In the genomic region with DNA sequence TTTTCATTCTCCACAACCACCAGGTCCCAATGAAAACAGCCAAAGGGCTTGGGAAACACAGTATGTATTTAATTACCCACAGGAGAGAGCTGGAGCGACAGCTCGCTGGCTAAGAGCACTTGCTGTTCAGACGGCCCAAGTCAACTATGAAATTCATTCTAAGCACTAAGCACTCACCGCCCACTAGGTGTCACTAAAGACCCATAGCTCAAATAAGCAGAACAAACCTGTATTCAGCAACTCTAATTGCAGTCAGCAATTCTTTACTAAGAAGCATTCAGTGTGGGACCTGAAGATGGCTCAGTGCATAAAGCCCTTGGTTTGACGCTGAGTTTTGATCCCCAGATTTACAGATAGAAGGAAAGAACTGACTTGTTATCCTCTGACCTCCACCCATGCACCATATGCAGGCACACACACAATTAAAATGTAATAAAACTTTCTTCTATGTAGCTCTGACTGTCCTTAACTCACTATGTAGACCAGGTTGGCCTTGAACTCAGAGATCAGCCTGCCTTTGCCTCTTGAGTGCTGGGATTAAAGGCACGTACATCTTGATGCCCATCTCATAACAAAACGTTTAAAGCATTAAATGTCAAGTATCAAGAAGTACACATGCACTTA, we compare ENCODE assay signal across 8 mouse cellular contexts. TPM values are rescaled to one million over a fixed set of nuclear protein-coding genes. Genes with fewer than 3 reads are reported as not detected.
A peak's percentile ranks its signal among the peaks of the same experiment; 100 is the strongest.
DNase-seq lines count a peak whose midpoint lies in the region; ATAC-seq and TF ChIP-seq lines count a peak whose summit lies in the region.

No protein-coding gene starts in this region.

- H3K36me3 ChIP-seq in CH12.LX (replicated peaks in 1 of 2; ENCODE audit: control insufficient read depth in 1 of 2, insufficient read depth in 1 of 2, low read length in 1 of 2) = peaks cover 19 to 31% of the 10 kb centered on the region in 2 experiments
- H3K36me3 ChIP-seq in embryonic facial prominence, embryonic 13.5 days = peaks cover 25% of the 10 kb centered on the region
- H3K36me3 ChIP-seq in heart, postnatal 0 days (replicated peaks; ENCODE audit: control insufficient read depth, insufficient read depth, low read length) = peaks cover 17% of the 10 kb centered on the region
- peaks cover 15% of the 10 kb centered on the region for H3K36me3 ChIP-seq in liver, embryonic 16.5 days (ENCODE audit: control insufficient read depth, insufficient read depth)
- peaks cover 8% of the 10 kb centered on the region; the same call in 1 of the 2 replicates for H3K36me3 ChIP-seq in neural tube, embryonic 14.5 days (ENCODE audit: control insufficient read depth, insufficient read depth, low read length)
- H3K36me3 ChIP-seq in thymus, adult 2 months (ENCODE audit: control insufficient read depth, insufficient read depth, low read length) = peaks cover 20% of the 10 kb centered on the region

- dilution Hi-C loops in CH12.LX (cut with MboI; ENCODE audit: extremely low pct_ligation_motif_present, extremely low pct_unique_long_range_greater_than_20kb, low sequenced_read_pairs) = loop anchor here (25.0 kb wide), 1 partner anchor 238 kb away; no protein-coding TSS in a partner anchor

- no peak overlapping the region for H3K4me3 ChIP-seq in CH12.LX (replicated peaks in 1 of 3; ENCODE audit: low read depth in 2 of 3, low read length in 2 of 3, poor library complexity in 1 of 3)
- H3K4me3 ChIP-seq in embryonic facial prominence, embryonic 13.5 days = no peak overlapping the region
- H3K4me3 ChIP-seq in heart, postnatal 0 days (ENCODE audit: low read depth, low read length) = no peak overlapping the region
- no peak overlapping the region for H3K4me3 ChIP-seq in liver, embryonic 16.5 days (ENCODE audit: low read depth, low read length)
- H3K4me3 ChIP-seq in neural tube, embryonic 14.5 days (ENCODE audit: low read depth, low read length) = no peak overlapping the region
- H3K4me3 ChIP-seq in thymus, adult 2 months (ENCODE audit: control insufficient read depth, insufficient read depth, low read length) = no peak overlapping the region

- 0 out of 2 replicates have a peak, but pooled peaks have one; percentile 32 for ATAC-seq in embryonic facial prominence, embryonic 13.5 days (ENCODE audit: insufficient number of reproducible peaks, insufficient read depth, low FRiP score, low TSS enrichment, low read depth)
- peak; percentile 66 for ATAC-seq in heart, postnatal 0 days (ENCODE audit: insufficient read depth, low read depth)
- ATAC-seq in liver, embryonic 16.5 days (ENCODE audit: low read depth) = 0 out of 2 replicates have a peak, but pooled peaks have one; percentile 11
- ATAC-seq in neural tube, embryonic 14.5 days (ENCODE audit: low read depth) = peak; percentile 89

- no peak overlapping the region for H3K9ac ChIP-seq in CH12.LX (ENCODE audit: insufficient read depth, low read depth)
- H3K9ac ChIP-seq in embryonic facial prominence, embryonic 13.5 days = no peak overlapping the region
- H3K9ac ChIP-seq in heart, postnatal 0 days (replicated peaks; ENCODE audit: low read depth, low read length) = no peak overlapping the region
- no peak overlapping the region for H3K9ac ChIP-seq in liver, embryonic 16.5 days (ENCODE audit: low read depth, low read length)
- no peak overlapping the region for H3K9ac ChIP-seq in neural tube, embryonic 14.5 days (replicated peaks; ENCODE audit: low read depth, low read length)

- H3K9me3 ChIP-seq in CH12.LX (replicated peaks; ENCODE audit: low read length) = no peaks in the 10 kb centered on the region
- no peaks in the 10 kb centered on the region for H3K9me3 ChIP-seq in embryonic facial prominence, embryonic 13.5 days
- H3K9me3 ChIP-seq in heart, postnatal 0 days (replicated peaks; ENCODE audit: control insufficient read depth, low read length) = no peaks in the 10 kb centered on the region
- no peaks in the 10 kb centered on the region for H3K9me3 ChIP-seq in liver, embryonic 16.5 days (replicated peaks; ENCODE audit: control insufficient read depth, low read length)
- H3K9me3 ChIP-seq in neural tube, embryonic 14.5 days (ENCODE audit: control insufficient read depth, low read length) = no peaks in the 10 kb centered on the region

- no peaks in the 10 kb centered on the region for H3K27me3 ChIP-seq in CH12.LX (replicated peaks)
- H3K27me3 ChIP-seq in embryonic facial prominence, embryonic 13.5 days = no peaks in the 10 kb centered on the region
- H3K27me3 ChIP-seq in heart, postnatal 0 days (ENCODE audit: control insufficient read depth, insufficient read depth, low read length) = no peaks in the 10 kb centered on the region
- H3K27me3 ChIP-seq in liver, embryonic 16.5 days (ENCODE audit: control insufficient read depth, insufficient read depth, low read depth, low read length) = no peaks in the 10 kb centered on the region
- H3K27me3 ChIP-seq in neural tube, embryonic 14.5 days (ENCODE audit: control insufficient read depth, insufficient read depth, low read length) = no peaks in the 10 kb centered on the region
- H3K27me3 ChIP-seq in thymus, adult 2 months (ENCODE audit: control insufficient read depth, insufficient read depth, low read length) = no peaks in the 10 kb centered on the region

- in situ Hi-C loops in CH12.LX (cut with MboI; ENCODE audit: low pct_ligation_motif_present, low pct_unique_long_range_greater_than_20kb, low sequenced_read_pairs) = loop anchor here (10.0 to 25.0 kb wide), 2 partner anchors 138 to 770 kb away; a partner anchor contains a TSS

- no peak overlapping the region for H3K4me2 ChIP-seq in CH12.LX (ENCODE audit: insufficient read depth, low read depth, poor library complexity, severe bottlenecking)
- no peak overlapping the region for H3K4me2 ChIP-seq in embryonic facial prominence, embryonic 13.5 days
- H3K4me2 ChIP-seq in heart, postnatal 0 days (ENCODE audit: low read depth, low read length) = no peak overlapping the region
- H3K4me2 ChIP-seq in liver, embryonic 16.5 days (ENCODE audit: low read depth, low read length) = no peak overlapping the region
- H3K4me2 ChIP-seq in neural tube, embryonic 14.5 days (ENCODE audit: low read depth, low read length) = no peak overlapping the region

- H3K79me2 ChIP-seq in CH12.LX (replicated peaks; ENCODE audit: control insufficient read depth, extremely low read depth, insufficient read depth, poor library complexity, severe bottlenecking) = 0 out of 2 replicates have a peak, but pooled peaks cover 2% of the 10 kb centered on the region

- H3K4me1 ChIP-seq in CH12.LX (ENCODE audit: control insufficient read depth in 1 of 2, insufficient read depth in 2 of 2) = peaks cover 2 to 12% of the 10 kb centered on the region in 2 experiments; a peak in 3 of 4 replicates
- H3K4me1 ChIP-seq in embryonic facial prominence, embryonic 13.5 days = 0 out of 2 replicates have a peak, but pooled peaks cover 4% of the 10 kb centered on the region
- no peaks in the 10 kb centered on the region for H3K4me1 ChIP-seq in heart, postnatal 0 days (ENCODE audit: control insufficient read depth, insufficient read depth)
- H3K4me1 ChIP-seq in liver, embryonic 16.5 days (ENCODE audit: control insufficient read depth, low read depth, low read length) = no peaks in the 10 kb centered on the region
- no peaks in the 10 kb centered on the region for H3K4me1 ChIP-seq in neural tube, embryonic 14.5 days (ENCODE audit: control insufficient read depth, insufficient read depth, low read length)
- no peaks in the 10 kb centered on the region for H3K4me1 ChIP-seq in thymus, adult 2 months (replicated peaks; ENCODE audit: control insufficient read depth, insufficient read depth, low read length)

- no peak; the same call in none of the 2 replicates for TF ChIP-seq RAD21 in CH12.LX (IDR thresholded peaks at IDR 0.05; ENCODE audit: low read depth, low read length)

- 15% methylated on average over 7 of the region's 7 CpGs for WGBS in embryonic facial prominence, embryonic 13.5 days
- 16% methylated on average over 7 of the region's 7 CpGs for WGBS in heart, postnatal 0 days
- 23% methylated on average over 7 of the region's 7 CpGs for WGBS in liver, embryonic 16.5 days (ENCODE audit: insufficient replicate concordance)
- 26% methylated on average over 7 of the region's 7 CpGs for WGBS in neural tube, embryonic 14.5 days
- 29% methylated on average over 7 of the region's 7 CpGs for WGBS in thymus, adult 2 months

- no peak for TF ChIP-seq EP300 in CH12.LX (IDR thresholded peaks at IDR 0.05; ENCODE audit: low read length)
- no peak for TF ChIP-seq EP300 in heart, postnatal 0 days (IDR thresholded peaks at IDR 0.05; ENCODE audit: low read depth)

- peak; percentile 85 for DNase-seq in CH12.LX (ENCODE audit: extremely low read depth)
- peak; percentile 77 for DNase-seq in adrenal gland, postnatal 14 days
- peak; percentile 87 for DNase-seq in heart, postnatal 0 days (ENCODE audit: low spot score)
- DNase-seq in kidney, postnatal 36 days = peak; percentile 78 to 80
- peak; percentile 74 for DNase-seq in thymus, adult 2 months

- TF ChIP-seq POLR2A in CH12.LX (IDR thresholded peaks at IDR 0.05; ENCODE audit: low read depth, low read length) = no peak
- TF ChIP-seq POLR2A in thymus, adult 2 months (IDR thresholded peaks at IDR 0.05; ENCODE audit: control insufficient read depth, extremely low read depth, insufficient read depth, low read length, poor library complexity) = no peak

- TF ChIP-seq CTCF in CH12.LX (conservative IDR thresholded peaks at IDR 0.05 in 1 of 2, IDR thresholded peaks at IDR 0.05 in 1 of 2; ENCODE audit: low read depth in 2 of 2, low read length in 2 of 2) = peak; percentile 91 to 95
- peak; percentile 97 for TF ChIP-seq CTCF in heart, postnatal 0 days (IDR thresholded peaks at IDR 0.05; ENCODE audit: low read depth)
- no peak for TF ChIP-seq CTCF in thymus, adult 2 months (IDR thresholded peaks at IDR 0.05; ENCODE audit: borderline replicate concordance, control insufficient read depth, extremely low read depth, insufficient read depth, low read length, poor library complexity)

- no peak overlapping the region for H3K27ac ChIP-seq in CH12.LX (ENCODE audit: insufficient read depth, low read depth)
- H3K27ac ChIP-seq in embryonic facial prominence, embryonic 13.5 days = no peak overlapping the region
- H3K27ac ChIP-seq in heart, postnatal 0 days (ENCODE audit: low read depth) = no peak overlapping the region
- H3K27ac ChIP-seq in liver, embryonic 16.5 days (ENCODE audit: low read length) = no peak overlapping the region
- H3K27ac ChIP-seq in neural tube, embryonic 14.5 days (ENCODE audit: low read depth, low read length) = no peak overlapping the region
- H3K27ac ChIP-seq in thymus, adult 2 months (ENCODE audit: control insufficient read depth, insufficient read depth, low read length) = no peak overlapping the region

RNA-seq across cellular contexts. Expression of a gene that starts 12.7 kb away (rescaled TPM):
- total RNA-seq in CH12.LX (2012; rRNA removed) (30.8 and 40.9 TPM in 2 replicates), CH12.LX (2014; rRNA removed) (66.5 and 76.0 TPM in 2 replicates)
- 42.0 and 50.4 TPM in 2 replicates for polyA plus RNA-seq in CH12.LX (2012; ENCODE audit: insufficient read length, low read depth)
- total RNA-seq in adrenal gland, postnatal 14 days (2021) = 17.4 and 17.6 TPM in 2 replicates
- polyA plus RNA-seq in embryonic facial prominence, embryonic 13.5 days (2015; fragmentation: Nextera tagmentation; extraction: Ambion mirVana) = 39.4 and 40.3 TPM in 2 replicates
- total RNA-seq in heart, postnatal 0 days (2014; rRNA removed; ENCODE audit: low replicate concordance) = 12.6 and 19.7 TPM in 2 replicates
- 11.6 and 15.1 TPM in 2 replicates for polyA plus RNA-seq in heart, postnatal 0 days (2015; fragmentation: Nextera tagmentation; extraction: Ambion mirVana)
- 13.3 and 16.1 TPM in 2 replicates for polyA plus RNA-seq in liver, embryonic 16.5 days (2015; fragmentation: Nextera tagmentation; extraction: Ambion mirVana)
- 22.2 and 25.7 TPM in 2 replicates for polyA plus RNA-seq in neural tube, embryonic 14.5 days (2014; fragmentation: Nextera tagmentation; extraction: Ambion mirVana)
- polyA plus RNA-seq in thymus, adult 2 months (2012; rRNA removed) = 33.5 and 50.2 TPM in 2 replicates

RNA-seq across cellular contexts. Expression of a gene that starts 29.7 kb away (rescaled TPM):
- total RNA-seq in CH12.LX (2012; rRNA removed) (3.1 and 3.4 TPM in 2 replicates), CH12.LX (2014; rRNA removed) (0.93 and 1.0 TPM in 2 replicates)
- polyA plus RNA-seq in CH12.LX (2012; ENCODE audit: insufficient read length, low read depth) = 1.9 and 2.5 TPM in 2 replicates
- total RNA-seq in adrenal gland, postnatal 14 days (2021) = 4.8 and 5.1 TPM in 2 replicates
- 1.4 and 1.5 TPM in 2 replicates for polyA plus RNA-seq in embryonic facial prominence, embryonic 13.5 days (2015; fragmentation: Nextera tagmentation; extraction: Ambion mirVana)
- total RNA-seq in heart, postnatal 0 days (2014; rRNA removed; ENCODE audit: low replicate concordance) = 1.6 and 4.5 TPM in 2 replicates
- 4.4 and 8.9 TPM in 2 replicates for polyA plus RNA-seq in heart, postnatal 0 days (2015; fragmentation: Nextera tagmentation; extraction: Ambion mirVana)
- 0.11 and 0.28 TPM in 2 replicates for polyA plus RNA-seq in liver, embryonic 16.5 days (2015; fragmentation: Nextera tagmentation; extraction: Ambion mirVana)
- polyA plus RNA-seq in neural tube, embryonic 14.5 days (2014; fragmentation: Nextera tagmentation; extraction: Ambion mirVana) = 3.1 and 3.6 TPM in 2 replicates
- 5.5 TPM in 2 replicates for polyA plus RNA-seq in thymus, adult 2 months (2012; rRNA removed)

Comparison
In these comparisons a context has a peak if more than half of its experiments do, and no peak if none do; other contexts are left out.
1. ATAC-seq: peak in every context shown above with its lines; median percentile 89 in neural tube, embryonic 14.5 days; 66 in heart, postnatal 0 days; 32 in embryonic facial prominence, embryonic 13.5 days; 11 in liver, embryonic 16.5 days.